Mouse (Mus musculus): Measurements from ENCODE around the gene Zbtb41. TPM values are rescaled to one million over a fixed set of nuclear protein-coding genes. Genes with fewer than 3 reads are reported as not detected.
"Not testable (repeated sequence)": the region's sequence is repeated elsewhere in the genome, so short reads cannot be mapped to it uniquely, and the experiment has no call there.

Zbtb41 gene
- polyA plus RNA-seq, 2 experiments: 7.8 to 12.8 TPM

- H3K27ac ChIP-seq (replicated peaks; ENCODE audit: low read depth, low read length): no peak overlapping the region
- no peaks in the 10 kb centered on the region for H3K27me3 ChIP-seq (ENCODE audit: control insufficient read depth, insufficient read depth, low read length)
- DNase-seq (ENCODE audit: low spot score) (no peak), ATAC-seq (ENCODE audit: low FRiP score, low read depth) (no peak)
- 41% methylated on average over 2 of the region's 2 CpGs for WGBS
- H3K36me3 ChIP-seq (ENCODE audit: control insufficient read depth, insufficient read depth, low read length): no peaks in the 10 kb centered on the region
- no peak overlapping the region for H3K4me2 ChIP-seq (replicated peaks; ENCODE audit: low read depth, low read length, severe bottlenecking)
- H3K4me3 ChIP-seq (replicated peaks; ENCODE audit: low read length): no peak overlapping the region
- no peaks in the 10 kb centered on the region for H3K4me1 ChIP-seq (ENCODE audit: control insufficient read depth, insufficient read depth, low read length)
- TF ChIP-seq POLR2A (IDR thresholded peaks at IDR 0.05; ENCODE audit: borderline replicate concordance, extremely low read depth, insufficient read depth, insufficient read length): no peak
- H3K9ac ChIP-seq (ENCODE audit: low read depth, low read length, severe bottlenecking): no peak overlapping the region
- H3K9me3 ChIP-seq (ENCODE audit: control insufficient read depth, low read length): no peaks in the 10 kb centered on the region
Observed at GRCm38 (mm10) chr1:139391747-139392146, 30.3 kb upstream of the Zbtb41 start.

- Histone ChIP-seq H3K27ac (replicated peaks; ENCODE audit: low read depth, low read length) (no peak overlapping the region), H3K4me3 (replicated peaks; ENCODE audit: low read length) (no peak overlapping the region), H3K27me3 (ENCODE audit: control insufficient read depth, insufficient read depth, low read length) (no peaks in the 10 kb centered on the region), H3K9ac (ENCODE audit: low read depth, low read length, severe bottlenecking) (no peak overlapping the region), H3K36me3 (ENCODE audit: control insufficient read depth, insufficient read depth, low read length) (no peaks in the 10 kb centered on the region), H3K4me1 (ENCODE audit: control insufficient read depth, insufficient read depth, low read length) (no peaks in the 10 kb centered on the region), H3K4me2 (replicated peaks; ENCODE audit: low read depth, low read length, severe bottlenecking) (no peak overlapping the region), H3K9me3 (ENCODE audit: control insufficient read depth, low read length) (no peaks in the 10 kb centered on the region)
- TF ChIP-seq POLR2A (IDR thresholded peaks at IDR 0.05; ENCODE audit: borderline replicate concordance, extremely low read depth, insufficient read depth, insufficient read length): no peak
- no peak for ATAC-seq (ENCODE audit: low FRiP score, low read depth)
- 70% methylated on average over 1 of the region's 1 CpGs for WGBS
- no peak for DNase-seq (ENCODE audit: low spot score)
Observed at GRCm38 (mm10) chr1:139396589-139396988, 25.5 kb upstream of the Zbtb41 start.

- Histone ChIP-seq H3K27ac (replicated peaks; ENCODE audit: low read depth, low read length) (no peak overlapping the region), H3K9me3 (ENCODE audit: control insufficient read depth, low read length) (no peaks in the 10 kb centered on the region), H3K9ac (ENCODE audit: low read depth, low read length, severe bottlenecking) (no peak overlapping the region), H3K4me2 (replicated peaks; ENCODE audit: low read depth, low read length, severe bottlenecking) (no peak overlapping the region), H3K4me3 (replicated peaks; ENCODE audit: low read length) (no peak overlapping the region), H3K27me3 (ENCODE audit: control insufficient read depth, insufficient read depth, low read length) (no peaks in the 10 kb centered on the region), H3K36me3 (ENCODE audit: control insufficient read depth, insufficient read depth, low read length) (no peaks in the 10 kb centered on the region), H3K4me1 (ENCODE audit: control insufficient read depth, insufficient read depth, low read length) (no peaks in the 10 kb centered on the region)
- no peak for DNase-seq (ENCODE audit: low spot score)
- TF ChIP-seq POLR2A (IDR thresholded peaks at IDR 0.05; ENCODE audit: borderline replicate concordance, extremely low read depth, insufficient read depth, insufficient read length): no peak
- ATAC-seq (ENCODE audit: low FRiP score, low read depth): no peak
Observed at GRCm38 (mm10) chr1:139405766-139406165, 16.3 kb upstream of the Zbtb41 start.

GRCm38 (mm10) chr1:139407701-139408100 lies 14.4 kb upstream of the Zbtb41 start:
- no peaks in the 10 kb centered on the region for H3K9me3 ChIP-seq (ENCODE audit: control insufficient read depth, low read length)
- no peak overlapping the region for H3K4me3 ChIP-seq (replicated peaks; ENCODE audit: low read length)
- no peaks in the 10 kb centered on the region for H3K4me1 ChIP-seq (ENCODE audit: control insufficient read depth, insufficient read depth, low read length)
- WGBS: 64% methylated on average over 5 of the region's 5 CpGs
- ATAC-seq (ENCODE audit: low FRiP score, low read depth) (no peak), DNase-seq (ENCODE audit: low spot score) (no peak)
- H3K27ac ChIP-seq (replicated peaks; ENCODE audit: low read depth, low read length): no peak overlapping the region
- H3K27me3 ChIP-seq (ENCODE audit: control insufficient read depth, insufficient read depth, low read length): no peaks in the 10 kb centered on the region
- no peaks in the 10 kb centered on the region for H3K36me3 ChIP-seq (ENCODE audit: control insufficient read depth, insufficient read depth, low read length)
- TF ChIP-seq POLR2A (IDR thresholded peaks at IDR 0.05; ENCODE audit: borderline replicate concordance, extremely low read depth, insufficient read depth, insufficient read length): no peak
- no peak overlapping the region for H3K9ac ChIP-seq (ENCODE audit: low read depth, low read length, severe bottlenecking)
- H3K4me2 ChIP-seq (replicated peaks; ENCODE audit: low read depth, low read length, severe bottlenecking): no peak overlapping the region

GRCm38 (mm10) chr1:139412365-139412764 lies 9.7 kb upstream of the Zbtb41 start:
- not testable (repeated sequence) for ATAC-seq (ENCODE audit: low FRiP score, low read depth); H3K4me2 ChIP-seq (replicated peaks; ENCODE audit: low read depth, low read length, severe bottlenecking); H3K4me3 ChIP-seq (replicated peaks; ENCODE audit: low read length); H3K4me1 ChIP-seq (ENCODE audit: control insufficient read depth, insufficient read depth, low read length); H3K36me3 ChIP-seq (ENCODE audit: control insufficient read depth, insufficient read depth, low read length); H3K27me3 ChIP-seq (ENCODE audit: control insufficient read depth, insufficient read depth, low read length); H3K27ac ChIP-seq (replicated peaks; ENCODE audit: low read depth, low read length); H3K9ac ChIP-seq (ENCODE audit: low read depth, low read length, severe bottlenecking); DNase-seq (ENCODE audit: low spot score); H3K9me3 ChIP-seq (ENCODE audit: control insufficient read depth, low read length)
- 85% methylated on average over 2 of the region's 2 CpGs for WGBS

GRCm38 (mm10) chr1:139413465-139413864 lies 8.6 kb upstream of the Zbtb41 start:
- Histone ChIP-seq H3K36me3 (ENCODE audit: control insufficient read depth, insufficient read depth, low read length) (no peaks in the 10 kb centered on the region), H3K9me3 (ENCODE audit: control insufficient read depth, low read length) (no peaks in the 10 kb centered on the region), H3K4me1 (ENCODE audit: control insufficient read depth, insufficient read depth, low read length) (no peaks in the 10 kb centered on the region), H3K4me3 (replicated peaks; ENCODE audit: low read length) (no peak overlapping the region), H3K27me3 (ENCODE audit: control insufficient read depth, insufficient read depth, low read length) (no peaks in the 10 kb centered on the region), H3K27ac (replicated peaks; ENCODE audit: low read depth, low read length) (no peak overlapping the region), H3K9ac (ENCODE audit: low read depth, low read length, severe bottlenecking) (no peak overlapping the region), H3K4me2 (replicated peaks; ENCODE audit: low read depth, low read length, severe bottlenecking) (no peak overlapping the region)
- 77% methylated on average over 3 of the region's 3 CpGs for WGBS
- DNase-seq (ENCODE audit: low spot score) (no peak), ATAC-seq (ENCODE audit: low FRiP score, low read depth) (no peak)
- TF ChIP-seq POLR2A (IDR thresholded peaks at IDR 0.05; ENCODE audit: borderline replicate concordance, extremely low read depth, insufficient read depth, insufficient read length): no peak

Measured in limb, embryonic 14.5 days (tissue).